Mouse (Mus musculus): ENCODE data around the gene Aplnr.

DNA sequence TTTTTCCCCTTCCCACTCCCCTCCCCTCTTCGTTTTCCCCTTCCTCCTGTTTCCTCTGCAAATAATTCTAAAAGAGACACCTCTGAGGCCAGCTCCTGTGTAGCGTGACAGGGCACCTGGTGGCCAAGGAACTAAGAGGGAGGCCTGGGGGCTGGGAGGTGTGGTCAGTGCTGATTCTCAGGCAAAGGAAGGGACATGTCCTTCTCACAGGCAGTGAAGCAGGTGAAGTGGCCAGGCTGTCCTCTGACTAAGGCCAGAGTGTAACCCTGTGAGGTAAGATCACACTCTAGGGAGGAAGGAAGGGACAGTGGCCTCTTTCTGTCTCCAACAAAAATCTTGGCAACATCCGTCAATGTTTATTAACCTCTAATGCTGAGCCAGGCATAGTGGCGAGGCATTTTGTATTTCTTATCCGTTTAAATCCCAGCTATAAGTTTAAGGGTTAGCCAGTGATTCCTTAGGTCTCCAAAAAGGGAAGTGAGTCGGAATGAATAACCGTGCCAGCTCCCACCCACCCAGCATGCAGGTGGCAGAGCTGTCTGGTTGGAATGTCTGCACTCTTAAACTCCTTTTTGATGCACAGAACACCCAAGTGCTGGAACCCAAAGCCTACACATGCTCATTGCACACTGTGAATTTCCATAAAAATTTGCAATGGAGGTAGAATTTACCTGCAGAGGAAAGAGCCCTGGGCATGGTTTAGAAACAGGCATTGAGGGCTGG, 29.8 kb upstream of the Aplnr start:
- TF ChIP-seq CTCF (IDR thresholded peaks at IDR 0.05; ENCODE audit: control insufficient read depth, insufficient read depth, insufficient read length) (no peak), USF1 (IDR thresholded peaks at IDR 0.05; ENCODE audit: low read depth) (no peak)
